Mouse (Mus musculus) liver, embryonic 15.5 days (tissue): Measurements from ENCODE around the gene Psmd10. TPM values are rescaled to one million over a fixed set of nuclear protein-coding genes. Genes with fewer than 3 reads are reported as not detected.
A peak's percentile ranks its signal among the peaks of the same experiment; 100 is the strongest.

Source experiments
- ATAC-seq: fragments of 200-750 bp; cut with Nextera tagmentation; 2 replicates; pipeline ENCODE4 v1.8.0; 2017; ENCODE audit warnings: moderate number of reproducible peaks, mild to moderate bottlenecking, moderate library complexity; ENCODE audit not compliant: insufficient read depth
- H3K27ac ChIP-seq: fragments of 300-500 bp; sonication (generic); replicated peaks from 2 replicates; pipeline ENCODE4 v1.5.1; 2015; ENCODE audit warnings: mild to moderate bottlenecking, inconsistent platforms
- H3K27me3 ChIP-seq: fragments of 300-500 bp; sonication (generic); 2 replicates; pipeline ENCODE4 v1.6.1; 2015; ENCODE audit warnings: mild to moderate bottlenecking, inconsistent platforms
- H3K36me3 ChIP-seq: fragments of 300-500 bp; sonication (generic); replicated peaks from 2 replicates; pipeline ENCODE4 v1.6.1; 2015; ENCODE audit warnings: moderate library complexity, mild to moderate bottlenecking, inconsistent platforms
- H3K4me1 ChIP-seq: fragments of 300-500 bp; sonication (generic); replicated peaks from 2 replicates; pipeline ENCODE4 v1.6.1; 2015; ENCODE audit warnings: inconsistent platforms
- H3K4me2 ChIP-seq: fragments of 300-500 bp; sonication (generic); 2 replicates; pipeline ENCODE4 v1.6.1; 2015; ENCODE audit warnings: moderate library complexity, mild to moderate bottlenecking, inconsistent platforms
- H3K4me3 ChIP-seq: fragments of 300-500 bp; sonication (generic); replicated peaks from 2 replicates; pipeline ENCODE4 v1.5.1; 2015; ENCODE audit warnings: mild to moderate bottlenecking, inconsistent platforms
- H3K9ac ChIP-seq: fragments of 300-500 bp; sonication (generic); 2 replicates; pipeline ENCODE4 v1.6.1; 2015; ENCODE audit warnings: moderate library complexity, mild to moderate bottlenecking, inconsistent platforms
- H3K9me3 ChIP-seq: fragments of 300-500 bp; sonication (generic); replicated peaks from 2 replicates; pipeline ENCODE4 v1.6.1; 2016; ENCODE audit warnings: inconsistent platforms
- WGBS: fragments of 180-500 bp; shearing (Covaris S2); methylation state at CpG from one replicate; pipeline ENCODE4 v1.1.7; 2015; ENCODE audit warnings: mixed read lengths; ENCODE audit not compliant: insufficient replicate concordance; 5-methylcytosine and 5-hydroxymethylcytosine counted together
- polyA plus RNA-seq: library from polyadenylated mRNA; unstranded; fragments of >200 nt; fragmentation: Nextera tagmentation; extraction: Ambion mirVana; gene quantifications from 2 replicates; pipeline ENCODE4 v1.2.1, GENCODE M21; 2015

Psmd10 gene
- polyA plus RNA-seq, 1 experiment from 2014 or later = 37.5 TPM

- peak overlapping the region; percentile 65 for H3K4me2 ChIP-seq
- ATAC-seq = peak; percentile 23
- H3K9ac ChIP-seq = peak overlapping the region; percentile 55
- no peaks in the 10 kb centered on the region for H3K9me3 ChIP-seq
- H3K4me3 ChIP-seq = peak overlapping the region; percentile 67
- peaks cover 8% of the 10 kb centered on the region; the same call in 1 of the 2 replicates for H3K4me1 ChIP-seq
- 16% methylated on average over 5 of the region's 5 CpGs for WGBS
- no peaks in the 10 kb centered on the region for H3K27me3 ChIP-seq
- H3K27ac ChIP-seq = 0 out of 2 replicates have a peak overlapping the region, but pooled peaks have one; percentile 38
- H3K36me3 ChIP-seq = peaks cover 8% of the 10 kb centered on the region
Measured at GRCm38 (mm10) chrX:140956959-140957358, 431 bp upstream of the Psmd10 start.

GRCm38 (mm10) chrX:140953618-140954017 lies 2.9 kb downstream of the Psmd10 start:
- Histone ChIP-seq H3K27ac (peak overlapping the region; percentile 84), H3K9me3 (no peaks in the 10 kb centered on the region), H3K9ac (peak overlapping the region; percentile 46), H3K4me3 (peak overlapping the region; percentile 67), H3K27me3 (no peaks in the 10 kb centered on the region), H3K4me2 (peak overlapping the region; percentile 48), H3K4me1 (peaks cover 8% of the 10 kb centered on the region; the same call in 1 of the 2 replicates), H3K36me3 (peaks cover 26% of the 10 kb centered on the region)
- ATAC-seq = peak; percentile 79
- WGBS = 45% methylated on average over 4 of the region's 4 CpGs

- no peaks in the 10 kb centered on the region for H3K36me3 ChIP-seq
- no peak overlapping the region for H3K4me3 ChIP-seq
- H3K9me3 ChIP-seq = no peaks in the 10 kb centered on the region
- no peak overlapping the region for H3K4me2 ChIP-seq
- no peak for ATAC-seq
- no peak overlapping the region for H3K27ac ChIP-seq
- 54% methylated on average over 5 of the region's 5 CpGs for WGBS
- H3K9ac ChIP-seq = no peak overlapping the region
- H3K4me1 ChIP-seq = no peaks in the 10 kb centered on the region
- peaks cover 11% of the 10 kb centered on the region; the same call in 1 of the 2 replicates for H3K27me3 ChIP-seq
Measured at GRCm38 (mm10) chrX:140936271-140936670, 20.3 kb downstream of the Psmd10 start.

GRCm38 (mm10) chrX:140933263-140933662 lies 23.3 kb downstream of the Psmd10 start:
- H3K4me3 ChIP-seq = no peak overlapping the region
- H3K4me1 ChIP-seq = no peaks in the 10 kb centered on the region
- no peaks in the 10 kb centered on the region for H3K9me3 ChIP-seq
- no peaks in the 10 kb centered on the region for H3K36me3 ChIP-seq
- ATAC-seq = no peak
- 24% methylated on average over 3 of the region's 3 CpGs for WGBS
- H3K9ac ChIP-seq = no peak overlapping the region
- H3K27ac ChIP-seq = no peak overlapping the region
- peaks cover 11% of the 10 kb centered on the region; the same call in 1 of the 2 replicates for H3K27me3 ChIP-seq
- H3K4me2 ChIP-seq = no peak overlapping the region

GRCm38 (mm10) chrX:140932066-140932465 lies 24.5 kb downstream of the Psmd10 start:
- Histone ChIP-seq H3K27ac (no peak overlapping the region), H3K36me3 (no peaks in the 10 kb centered on the region), H3K9me3 (no peaks in the 10 kb centered on the region), H3K27me3 (peaks cover 15% of the 10 kb centered on the region; the same call in 1 of the 2 replicates), H3K9ac (no peak overlapping the region), H3K4me3 (no peak overlapping the region), H3K4me2 (no peak overlapping the region), H3K4me1 (no peaks in the 10 kb centered on the region)
- no peak for ATAC-seq
- 49% methylated on average over 3 of the region's 3 CpGs for WGBS

GRCm38 (mm10) chrX:140921321-140921720 lies 35.2 kb downstream of the Psmd10 start:
- H3K27me3 ChIP-seq = peaks cover 16% of the 10 kb centered on the region
- 60% methylated on average over 6 of the region's 6 CpGs for WGBS
- no peak for ATAC-seq
- no peaks in the 10 kb centered on the region for H3K9me3 ChIP-seq
- H3K4me1 ChIP-seq = no peaks in the 10 kb centered on the region
- H3K4me2 ChIP-seq = no peak overlapping the region
- no peaks in the 10 kb centered on the region for H3K36me3 ChIP-seq
- no peak overlapping the region for H3K9ac ChIP-seq
- H3K27ac ChIP-seq = no peak overlapping the region
- H3K4me3 ChIP-seq = no peak overlapping the region

GRCm38 (mm10) chrX:140907360-140907759 lies 49.2 kb downstream of the Psmd10 start, which contains the start of gene Vsig1:
Vsig1 (plus strand) TSS chrX:140907608.
- no peak within 1 kb of the TSS for H3K27ac ChIP-seq
- H3K9ac ChIP-seq = no peak within 1 kb of the TSS
- H3K4me2 ChIP-seq = no peak within 1 kb of the TSS
- no peak for ATAC-seq
- H3K36me3 ChIP-seq = no peaks in the 10 kb centered on the region
- no peaks in the 10 kb centered on the region for H3K9me3 ChIP-seq
- no peaks in the 10 kb centered on the region for H3K4me1 ChIP-seq
- WGBS = 51% methylated on average over 7 of the region's 7 CpGs
- no peak within 1 kb of the TSS for H3K4me3 ChIP-seq
- H3K27me3 ChIP-seq = no peaks in the 10 kb centered on the region; the same call in 1 of the 2 replicates

GRCm38 (mm10) chrX:140903487-140903886 lies 53.0 kb downstream of the Psmd10 start:
- H3K9ac ChIP-seq = no peak overlapping the region
- H3K4me2 ChIP-seq = no peak overlapping the region
- H3K4me1 ChIP-seq = no peaks in the 10 kb centered on the region
- no peak for ATAC-seq
- no peaks in the 10 kb centered on the region; the same call in 1 of the 2 replicates for H3K27me3 ChIP-seq
- H3K27ac ChIP-seq = no peak overlapping the region
- H3K4me3 ChIP-seq = no peak overlapping the region
- no peaks in the 10 kb centered on the region for H3K9me3 ChIP-seq
- no peaks in the 10 kb centered on the region for H3K36me3 ChIP-seq
- 57% methylated on average over 3 of the region's 3 CpGs for WGBS

Other genes starting within 250 kb of the Psmd10 start
- gene Tex13b, start 143.3 kb downstream of the Psmd10 start, polyA plus RNA-seq = not detected in 2 replicates
- gene Vsig1, start 49.1 kb downstream of the Psmd10 start, polyA plus RNA-seq = not detected in 2 replicates
- 26.0 and 27.1 TPM in 2 replicates for gene Atg4a, start 179 bp upstream of the Psmd10 start, polyA plus RNA-seq